Mouse (Mus musculus) MEL (cell line): ENCODE measurements at regions not wholly inside any gene's neighbourhood (a gene's known extent, or its start where the extent isn't known, plus 50 kb on each side); places are given as distances from the start of the nearest gene placed in this dataset.

Experiments used
- DNase-seq: peaks from one replicate; pipeline ENCODE4 v3.0.0; 2011; ENCODE audit warnings: low read depth, low spot score
- H3K27ac ChIP-seq: 2 replicates; pipeline ENCODE4 v1.5.1; 2012; ENCODE audit warnings: low read depth, mild to moderate bottlenecking, control low read depth, low read length, moderate library complexity; ENCODE audit not compliant: control insufficient read depth
- H3K27me3 ChIP-seq, 2 experiments: fragments of 150-350 bp in 1 of 2; sonication (generic) in 1 of 2; 2 replicates each; pipeline ENCODE4 v1.6.1; 2012; ENCODE audit warnings: low read length in 2 of 2, mild to moderate bottlenecking in 2 of 2, improper control_type of control experiment in 1 of 2, moderate library complexity in 1 of 2; ENCODE audit not compliant: insufficient read depth in 2 of 2, control insufficient read depth in 1 of 2
- H3K36me3 ChIP-seq, 2 experiments: 2 replicates each; pipeline ENCODE4 v1.6.1; 2012 to 2014; ENCODE audit warnings: low read length in 2 of 2, improper control_type of control experiment in 1 of 2, inconsistent platforms in 1 of 2, mild to moderate bottlenecking in 1 of 2; ENCODE audit not compliant: insufficient read depth in 2 of 2, control insufficient read depth in 1 of 2
- H3K4me1 ChIP-seq, 2 experiments: fragments of 150-350 bp in 1 of 2; sonication (generic) in 1 of 2; 2 replicates each; pipeline ENCODE4 v1.6.1; 2012; ENCODE audit warnings: low read length in 2 of 2, improper control_type of control experiment in 1 of 2, mild to moderate bottlenecking in 1 of 2; ENCODE audit not compliant: insufficient read depth in 2 of 2, control insufficient read depth in 1 of 2
- H3K4me3 ChIP-seq, 2 experiments: fragments of 150-350 bp in 1 of 2; sonication (generic) in 1 of 2; 2 replicates each; pipeline ENCODE4 v1.5.1; 2012; ENCODE audit warnings: low read depth in 2 of 2, low read length in 2 of 2, mild to moderate bottlenecking in 2 of 2, moderate library complexity in 2 of 2, control low read depth in 1 of 2, improper control_type of control experiment in 1 of 2; ENCODE audit not compliant: control insufficient read depth in 1 of 2, insufficient read depth in 1 of 2
- H3K79me2 ChIP-seq: 2 replicates; pipeline ENCODE4 v1.6.1; 2012; ENCODE audit warnings: mild to moderate bottlenecking, low read length, moderate library complexity; ENCODE audit not compliant: control insufficient read depth, poor library complexity, insufficient read depth
- H3K9ac ChIP-seq: 2 replicates; pipeline ENCODE4 v1.6.1; 2012; ENCODE audit warnings: low read depth, mild to moderate bottlenecking, control low read depth, low read length, moderate library complexity; ENCODE audit not compliant: control insufficient read depth, poor library complexity, severe bottlenecking
- H3K9me3 ChIP-seq: fragments of 150-350 bp; sonication (generic); replicated peaks from 2 replicates; pipeline ENCODE4 v1.6.1; 2012; ENCODE audit warnings: mild to moderate bottlenecking, low read length, improper control_type of control experiment, moderate library complexity; ENCODE audit not compliant: insufficient read depth
- CHD1 ChIP-seq: IDR thresholded peaks from 2 replicates; pipeline ENCODE4 v1.6.1; 2012; ENCODE audit warnings: low read depth, mild to moderate bottlenecking, inconsistent platforms, low read length, improper control_type of control experiment
- ELF1 ChIP-seq: IDR thresholded peaks from 2 replicates; pipeline ENCODE4 v1.6.1; 2014; ENCODE audit warnings: low read depth, mild to moderate bottlenecking, inconsistent platforms, low read length, improper control_type of control experiment, moderate library complexity
- EP300 ChIP-seq, 2 experiments: IDR thresholded peaks; 2 replicates each; pipeline ENCODE4 v1.6.1; 2011; ENCODE audit warnings: improper control_type of control experiment in 2 of 2, low read length in 2 of 2, low read depth in 1 of 2, mild to moderate bottlenecking in 1 of 2
- ETS1 ChIP-seq: IDR thresholded peaks from 2 replicates; pipeline ENCODE4 v1.6.1; 2012; ENCODE audit warnings: low read depth, mild to moderate bottlenecking, inconsistent platforms, low read length, improper control_type of control experiment, moderate library complexity
- GATA1 ChIP-seq: IDR thresholded peaks from 2 replicates; pipeline ENCODE4 v1.6.1; 2011; ENCODE audit warnings: low read depth, low read length, improper control_type of control experiment
- HCFC1 ChIP-seq: IDR thresholded peaks from 2 replicates; pipeline ENCODE4 v1.6.1; 2012; ENCODE audit warnings: low read depth, mild to moderate bottlenecking, inconsistent platforms, low read length, improper control_type of control experiment, moderate library complexity
- JUND ChIP-seq: IDR thresholded peaks from 2 replicates; pipeline ENCODE4 v1.6.1; 2011; ENCODE audit warnings: low read depth, mild to moderate bottlenecking, improper control_type of control experiment, low read length
- MAFK ChIP-seq: IDR thresholded peaks from 2 replicates; pipeline ENCODE4 v1.6.1; 2011; ENCODE audit warnings: low read depth, mild to moderate bottlenecking, low read length, improper control_type of control experiment, borderline replicate concordance
- MAZ ChIP-seq: IDR thresholded peaks from 2 replicates; pipeline ENCODE4 v1.6.1; 2012; ENCODE audit warnings: low read depth, mild to moderate bottlenecking, inconsistent platforms, low read length, improper control_type of control experiment
- MXI1 ChIP-seq: IDR thresholded peaks from 2 replicates; pipeline ENCODE4 v1.6.1; 2011; ENCODE audit warnings: mild to moderate bottlenecking, low read depth, low read length, improper control_type of control experiment
- MYB ChIP-seq: IDR thresholded peaks from 2 replicates; pipeline ENCODE4 v1.6.1; 2011; ENCODE audit warnings: mild to moderate bottlenecking, low read depth, low read length, improper control_type of control experiment
- MYC ChIP-seq: IDR thresholded peaks from 2 replicates; pipeline ENCODE4 v1.6.1; 2011; ENCODE audit warnings: low read depth, mild to moderate bottlenecking, low read length, improper control_type of control experiment, moderate library complexity
- NRF1 ChIP-seq: IDR thresholded peaks from 2 replicates; pipeline ENCODE4 v1.6.1; 2014; ENCODE audit warnings: low read depth, mild to moderate bottlenecking, inconsistent platforms, low read length, improper control_type of control experiment, moderate library complexity; ENCODE audit not compliant: poor library complexity, insufficient read depth, severe bottlenecking
- POLR2AphosphoS2 ChIP-seq: IDR thresholded peaks from 2 replicates; pipeline ENCODE4 v1.6.1; 2011; ENCODE audit warnings: low read length, improper control_type of control experiment
- POLR2AphosphoS5 ChIP-seq: IDR thresholded peaks from 2 replicates; pipeline ENCODE4 v1.6.1; 2012; ENCODE audit warnings: low read depth, borderline replicate concordance, mild to moderate bottlenecking, inconsistent platforms, low read length, moderate library complexity, mixed read lengths
- RAD21 ChIP-seq: IDR thresholded peaks from 2 replicates; pipeline ENCODE4 v1.6.1; 2011; ENCODE audit warnings: mild to moderate bottlenecking, low read depth, low read length, improper control_type of control experiment
- SIN3A ChIP-seq: IDR thresholded peaks from 2 replicates; pipeline ENCODE4 v1.6.1; 2012; ENCODE audit warnings: low read length, improper control_type of control experiment, inconsistent platforms
- SMC3 ChIP-seq: IDR thresholded peaks from 2 replicates; pipeline ENCODE4 v1.6.1; 2011; ENCODE audit warnings: low read depth, low read length, improper control_type of control experiment
- TAL1 ChIP-seq: IDR thresholded peaks from 2 replicates; pipeline ENCODE4 v1.6.1; 2012; ENCODE audit warnings: mild to moderate bottlenecking, inconsistent platforms, low read length, moderate library complexity, mixed read lengths
- TBP ChIP-seq: IDR thresholded peaks from 2 replicates; pipeline ENCODE4 v1.8.0; 2011; ENCODE audit warnings: low read depth, low read length, improper control_type of control experiment
- TCF12 ChIP-seq: IDR thresholded peaks from 2 replicates; pipeline ENCODE4 v1.6.1; 2014; ENCODE audit warnings: low read depth, mild to moderate bottlenecking, inconsistent platforms, low read length, improper control_type of control experiment, moderate library complexity
- UBTF ChIP-seq: IDR thresholded peaks from 2 replicates; pipeline ENCODE4 v1.6.1; 2012; ENCODE audit warnings: low read depth, mild to moderate bottlenecking, inconsistent platforms, low read length, improper control_type of control experiment, moderate library complexity, borderline replicate concordance; ENCODE audit not compliant: insufficient read depth
- USF1 ChIP-seq: IDR thresholded peaks from 2 replicates; pipeline ENCODE4 v1.6.1; 2014; ENCODE audit warnings: low read depth, mild to moderate bottlenecking, inconsistent platforms, low read length, improper control_type of control experiment, moderate library complexity
- USF2 ChIP-seq, 2 experiments: IDR thresholded peaks; 2 replicates each; pipeline ENCODE4 v1.6.1; 2011 to 2012; ENCODE audit warnings: improper control_type of control experiment in 2 of 2, low read length in 2 of 2, borderline replicate concordance in 1 of 2, inconsistent platforms in 1 of 2, low read depth in 1 of 2, mild to moderate bottlenecking in 1 of 2; ENCODE audit not compliant: insufficient read depth in 1 of 2
- ZNF384 ChIP-seq: IDR thresholded peaks from 2 replicates; pipeline ENCODE4 v1.6.1; 2012; ENCODE audit warnings: low read depth, mild to moderate bottlenecking, inconsistent platforms, low read length, improper control_type of control experiment

DNA sequence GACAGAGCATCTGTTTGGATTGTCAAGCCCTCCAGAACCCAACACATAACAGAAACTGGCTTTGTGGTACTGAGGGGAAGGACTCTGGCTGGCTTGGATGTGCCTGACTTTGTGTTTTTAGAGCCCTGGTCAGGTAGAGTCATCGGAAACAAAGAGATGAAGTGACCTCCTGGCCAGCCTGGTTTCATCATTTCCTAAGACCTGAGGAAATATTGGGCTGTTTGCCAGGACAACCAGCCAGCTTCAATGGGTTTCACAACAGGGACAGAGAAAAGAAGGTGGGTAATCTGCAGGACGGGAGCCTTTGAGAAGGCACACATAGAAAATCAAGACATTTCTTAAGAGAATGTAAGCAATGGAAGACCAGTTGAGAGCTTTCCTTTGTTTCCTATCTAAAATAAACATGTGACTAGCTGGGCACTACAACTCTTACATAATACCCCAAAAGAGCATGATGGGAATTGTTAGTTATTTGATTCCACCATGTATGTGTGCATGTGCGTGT, 258.1 kb upstream of the Ppargc1a start:
- no peak for TF ChIP-seq TBP
- TF ChIP-seq TCF12: no peak
- no peak for TF ChIP-seq USF1
- no peak for TF ChIP-seq MYC
- no peak for TF ChIP-seq USF2 (IDR thresholded peaks at IDR 0.05; ENCODE audit: borderline replicate concordance in 1 of 2, insufficient read depth in 1 of 2, low read depth in 1 of 2, low read length in 2 of 2)
- Histone ChIP-seq H3K36me3 (peaks cover 0 to 16% of the 10 kb centered on the region in 2 experiments; a peak in 2 of 4 replicates), H3K4me3 (no peak overlapping the region)

DNA sequence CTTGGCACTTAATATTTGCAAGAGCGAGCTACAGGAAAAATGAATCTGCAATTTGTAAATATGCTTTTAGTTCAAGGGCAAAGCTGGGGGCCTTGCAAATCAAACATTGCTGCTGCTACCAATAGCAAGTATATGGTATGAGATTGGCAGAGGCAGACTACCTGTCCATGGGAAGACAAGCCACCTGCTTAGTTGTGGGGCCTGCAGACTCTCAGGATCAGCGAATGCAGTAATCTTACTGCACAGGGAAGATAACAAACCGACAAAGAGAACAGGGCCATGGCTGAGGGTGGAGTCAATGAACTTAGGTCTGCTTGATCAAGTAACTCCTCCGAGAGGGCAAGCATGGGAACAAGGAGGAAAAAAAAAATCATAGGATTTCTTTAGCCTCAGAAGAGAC, 257.2 kb upstream of the Ppargc1a start:
- H3K36me3 ChIP-seq: peaks cover 0 to 16% of the 10 kb centered on the region in 2 experiments; a peak in 2 of 4 replicates
- no peak overlapping the region for H3K4me3 ChIP-seq
- H3K9ac ChIP-seq: no peak overlapping the region
- TF ChIP-seq MYC (no peak), GATA1 (peak; percentile 77; the same call in 1 of the 2 replicates), MYB (no peak), EP300 (IDR thresholded peaks at IDR 0.05; ENCODE audit: low read depth in 1 of 2, low read length in 2 of 2) (peak; percentile 65 to 75), UBTF (no peak), TCF12 (peak; percentile 80), TAL1 (peak; percentile 17; the same call in 1 of the 2 replicates), MAZ (no peak), ETS1 (peak; percentile 34; the same call in 1 of the 2 replicates)
- H3K27ac ChIP-seq: no peak overlapping the region
- peak; percentile 69 for DNase-seq
- peaks cover under 1 to 16% of the 10 kb centered on the region in 2 experiments; a peak in 3 of 4 replicates for H3K4me1 ChIP-seq
- no peaks in the 10 kb centered on the region for H3K9me3 ChIP-seq
- no peaks in the 10 kb centered on the region for H3K79me2 ChIP-seq
- H3K27me3 ChIP-seq: no peaks in the 10 kb centered on the region

More for the DNA sequence above, 258.1 kb upstream of the Ppargc1a start:
- DNase-seq: no peak
- no peak overlapping the region for H3K27ac ChIP-seq
- H3K9me3 ChIP-seq: no peaks in the 10 kb centered on the region
- H3K9ac ChIP-seq: no peak overlapping the region
- peaks cover 2 to 16% of the 10 kb centered on the region in 2 experiments for H3K4me1 ChIP-seq
- H3K27me3 ChIP-seq: no peaks in the 10 kb centered on the region
- H3K79me2 ChIP-seq: no peaks in the 10 kb centered on the region

DNA sequence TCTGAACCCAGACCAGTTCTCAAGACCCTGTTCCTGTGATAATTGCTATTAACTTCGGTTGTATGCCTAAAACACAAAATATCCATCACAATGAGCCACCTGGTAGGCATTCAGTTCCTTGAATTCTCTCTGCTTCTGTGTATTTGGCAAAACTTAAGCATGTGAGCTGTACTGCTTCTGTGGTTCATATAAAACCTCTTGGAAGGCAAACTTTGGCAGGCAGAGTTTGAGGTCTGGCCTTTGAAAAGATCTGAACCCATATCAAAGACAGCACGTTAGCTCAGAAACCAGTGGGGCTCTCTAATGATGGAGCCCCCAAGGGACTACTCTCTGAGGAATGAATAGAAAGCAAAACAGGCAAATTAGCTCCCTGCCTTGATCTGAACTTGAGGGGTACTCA, 256.1 kb upstream of the Ppargc1a start:
- Histone ChIP-seq H3K4me1 (peaks cover 0 to 12% of the 10 kb centered on the region in 2 experiments; a peak in 2 of 4 replicates), H3K27me3 (no peaks in the 10 kb centered on the region), H3K9me3 (no peaks in the 10 kb centered on the region), H3K9ac (no peak overlapping the region), H3K4me3 (no peak overlapping the region), H3K36me3 (peaks cover 0 to 9% of the 10 kb centered on the region in 2 experiments; a peak in 2 of 4 replicates), H3K27ac (no peak overlapping the region), H3K79me2 (no peaks in the 10 kb centered on the region)
- TF ChIP-seq RAD21: no peak
- no peak for TF ChIP-seq JUND
- no peak for TF ChIP-seq CHD1
- no peak for TF ChIP-seq HCFC1
- no peak for TF ChIP-seq TCF12
- TF ChIP-seq SIN3A: no peak
- TF ChIP-seq POLR2AphosphoS2: no peak
- TF ChIP-seq MAFK: no peak
- no peak for TF ChIP-seq EP300 (IDR thresholded peaks at IDR 0.05; ENCODE audit: low read depth in 1 of 2, low read length in 2 of 2)
- TF ChIP-seq SMC3: no peak
- no peak for TF ChIP-seq POLR2AphosphoS5
- no peak for TF ChIP-seq NRF1
- TF ChIP-seq MXI1: no peak
- no peak for TF ChIP-seq TBP
- no peak for TF ChIP-seq ELF1
- no peak for TF ChIP-seq ZNF384
- TF ChIP-seq USF1: no peak
- no peak for DNase-seq
